Mouse (Mus musculus): ENCODE data around the gene Itpa.

DNA sequence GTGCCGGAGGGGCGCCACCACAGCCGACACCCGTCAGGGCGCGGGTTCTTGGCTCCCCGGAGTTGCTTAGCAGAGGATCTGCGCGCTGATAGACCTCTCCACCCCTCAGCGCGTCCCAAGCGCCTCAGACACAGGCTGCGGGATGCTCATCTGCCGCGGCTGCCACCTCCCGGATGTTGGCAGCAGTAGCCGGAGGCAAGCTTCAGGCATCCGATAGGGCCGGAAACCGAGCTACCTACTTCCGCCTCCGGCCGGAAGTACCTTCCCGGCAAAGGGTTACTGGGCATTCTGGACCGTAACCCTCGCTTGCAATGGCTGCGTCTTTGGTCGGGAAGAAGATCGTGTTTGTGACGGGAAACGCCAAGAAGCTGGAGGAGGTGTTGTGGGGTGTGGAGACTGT, at the start of gene Itpa:
- TF ChIP-seq CTCF (conservative IDR thresholded peaks at IDR 0.05 in 1 of 2, IDR thresholded peaks at IDR 0.05 in 1 of 2; ENCODE audit: low read depth in 2 of 2, low read length in 2 of 2) (peak in 1 of 2 experiments; percentile 73; a peak in 2 of 4 replicates), CHD2 (IDR thresholded peaks at IDR 0.05; ENCODE audit: low read length) (no peak), UBTF (IDR thresholded peaks at IDR 0.05; ENCODE audit: low read depth, low read length) (0 out of 2 replicates have a peak, but pooled peaks have one; percentile 21), CHD1 (IDR thresholded peaks at IDR 0.05; ENCODE audit: low read depth, low read length) (no peak), MAFK (IDR thresholded peaks at IDR 0.05; ENCODE audit: insufficient replicate concordance, low read length) (no peak)
